28 mouse cellular contexts compared by ENCODE assay signal in the genomic region with DNA sequence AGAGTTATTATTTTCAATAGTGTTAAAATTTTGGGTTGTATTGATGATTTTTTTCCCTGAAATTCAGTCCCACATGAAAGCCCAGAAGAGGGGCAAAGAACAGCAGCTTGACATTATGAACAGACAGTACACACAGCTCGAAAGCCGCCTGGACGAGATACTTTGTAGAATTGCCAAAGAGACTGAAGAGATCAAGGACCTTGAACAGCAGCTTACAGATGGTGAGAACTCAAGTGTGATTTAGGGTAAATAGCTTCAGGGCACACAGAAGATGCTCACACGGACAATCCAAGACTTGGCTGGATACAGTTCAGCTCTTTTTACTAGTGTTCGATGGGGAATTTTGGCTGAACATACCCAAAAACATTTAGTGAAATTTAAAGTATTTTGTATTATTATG. TPM values are rescaled to one million over a fixed set of nuclear protein-coding genes. Genes with fewer than 3 reads are reported as not detected.
A peak's percentile ranks its signal among the peaks of the same experiment; 100 is the strongest.
DNase-seq lines count a peak whose midpoint lies in the region; ATAC-seq and TF ChIP-seq lines count a peak whose summit lies in the region.
"Had no signal": no experiment of that assay in that cellular context is flagged by ENCODE, and none has a peak within 500 bp of the region (broad histone marks: within the 10 kb centered on the region; RNA-seq: fewer than 3 reads in every experiment).

No protein-coding gene starts in this region.

- 0 out of 2 replicates have a peak overlapping the region, but pooled peaks have one; percentile 21 for H3K9ac ChIP-seq in forebrain, embryonic 13.5 days
- H3K9ac ChIP-seq in forebrain, embryonic 12.5 days, result no peak overlapping the region
- no peak overlapping the region for H3K9ac ChIP-seq in lung, embryonic 15.5 days
- H3K9ac ChIP-seq: embryonic facial prominence, embryonic 13.5 days; embryonic facial prominence, embryonic 15.5 days had no signal

- H3K27ac ChIP-seq in forebrain, embryonic 13.5 days, result no peak overlapping the region
- no peak overlapping the region for H3K27ac ChIP-seq in forebrain, embryonic 12.5 days
- H3K27ac ChIP-seq in lung, embryonic 15.5 days, result no peak overlapping the region
- H3K27ac ChIP-seq: embryonic facial prominence, embryonic 13.5 days; embryonic facial prominence, embryonic 15.5 days; forebrain, embryonic 10.5 days had no signal

- 73% methylated on average over 5 of the region's 5 CpGs for WGBS in forebrain, embryonic 13.5 days
- WGBS in forebrain, embryonic 12.5 days, result 73% methylated on average over 5 of the region's 5 CpGs
- 54% methylated on average over 5 of the region's 5 CpGs for WGBS in lung, embryonic 15.5 days

- no peak overlapping the region for H3K4me3 ChIP-seq in forebrain, embryonic 13.5 days
- no peak overlapping the region for H3K4me3 ChIP-seq in forebrain, embryonic 12.5 days (replicated peaks)
- no peak overlapping the region for H3K4me3 ChIP-seq in lung, embryonic 15.5 days
- H3K4me3 ChIP-seq: embryonic facial prominence, embryonic 13.5 days; embryonic facial prominence, embryonic 15.5 days; erythroblast, embryonic 14.5 days had no signal

- H3K4me1 ChIP-seq in forebrain, embryonic 13.5 days, result peaks cover 24% of the 10 kb centered on the region
- H3K4me1 ChIP-seq in forebrain, embryonic 12.5 days, result peaks cover 17% of the 10 kb centered on the region
- H3K4me1 ChIP-seq in lung, embryonic 15.5 days, result peaks cover 18% of the 10 kb centered on the region

- no peak for ATAC-seq in forebrain, embryonic 13.5 days
- ATAC-seq in forebrain, embryonic 12.5 days (ENCODE audit: low FRiP score), result no peak
- no peak for ATAC-seq in lung, embryonic 15.5 days (ENCODE audit: borderline replicate concordance, extremely low read depth, low FRiP score, low TSS enrichment)
- ATAC-seq: activated CD4-positive, CD25-positive, alpha-beta regulatory T cell, adult 4 months; CD4-positive, CD25-positive, alpha-beta regulatory T cell, adult 4 months; forebrain, embryonic 16.5 days; Patski had no signal

- no peak overlapping the region; the same call in 1 of the 2 replicates for H3K4me2 ChIP-seq in forebrain, embryonic 13.5 days
- H3K4me2 ChIP-seq in forebrain, embryonic 12.5 days, result no peak overlapping the region
- H3K4me2 ChIP-seq in lung, embryonic 15.5 days, result peak overlapping the region; percentile 24; the same call in 1 of the 2 replicates

- intact Hi-C loops in heart, postnatal 10 days (cut with DNase I), result no loop called here

- no peaks in the 10 kb centered on the region for H3K27me3 ChIP-seq in forebrain, embryonic 13.5 days
- H3K27me3 ChIP-seq in forebrain, embryonic 12.5 days, result no peaks in the 10 kb centered on the region
- H3K27me3 ChIP-seq in lung, embryonic 15.5 days, result no peaks in the 10 kb centered on the region
- H3K27me3 ChIP-seq: CH12.LX; embryonic facial prominence, embryonic 13.5 days; embryonic facial prominence, embryonic 15.5 days; Patski had no signal

- no peak for TF ChIP-seq CTCF in brain, embryonic 14.5 days (IDR thresholded peaks at IDR 0.05; ENCODE audit: borderline replicate concordance, extremely low read depth, insufficient read depth, insufficient read length)

- peak; percentile 29 for DNase-seq in heart, adult 11 months
- no peak for DNase-seq in heart, postnatal 10 days
- DNase-seq in lung, postnatal 10 days, result no peak
- peak; percentile 7 for DNase-seq in brain, embryonic 14.5 days (ENCODE audit: low read depth)
- DNase-seq: adrenal gland, adult 8-10 months; adrenal gland, postnatal 14 days; adrenal gland, postnatal 36 days; B cell, adult 2 months; cerebellum, adult 11 months; cerebellum, adult 18-20 months; cerebellum, adult 8-10 months; cerebellum, adult 9-11 months; cerebellum, postnatal 14 days; cerebellum, postnatal 36 days; embryo, embryonic 11 days had no signal

- TF ChIP-seq POLR2A in brain, embryonic 14.5 days (IDR thresholded peaks at IDR 0.05; ENCODE audit: borderline replicate concordance, extremely low read depth, insufficient read depth, insufficient read length, poor library complexity, severe bottlenecking), result no peak

- no peaks in the 10 kb centered on the region for H3K9me3 ChIP-seq in forebrain, embryonic 13.5 days (replicated peaks)
- no peaks in the 10 kb centered on the region for H3K9me3 ChIP-seq in forebrain, embryonic 12.5 days
- H3K9me3 ChIP-seq in lung, embryonic 15.5 days, result no peaks in the 10 kb centered on the region
- H3K9me3 ChIP-seq: embryonic facial prominence, embryonic 13.5 days; embryonic facial prominence, embryonic 15.5 days; forebrain, embryonic 10.5 days; G1E had no signal

- peaks cover 37% of the 10 kb centered on the region for H3K36me3 ChIP-seq in forebrain, embryonic 13.5 days (ENCODE audit: poor library complexity, severe bottlenecking)
- peaks cover 38% of the 10 kb centered on the region for H3K36me3 ChIP-seq in forebrain, embryonic 12.5 days (replicated peaks)
- H3K36me3 ChIP-seq in lung, embryonic 15.5 days, result peaks cover 34% of the 10 kb centered on the region

RNA-seq across cellular contexts. Expression of a gene that starts 24.6 kb away (rescaled TPM):
- polyA plus RNA-seq in forebrain, embryonic 13.5 days (2015; fragmentation: Nextera tagmentation; extraction: Ambion mirVana), result 27.8 and 30.2 TPM in 2 replicates
- polyA plus RNA-seq in forebrain, embryonic 12.5 days (2016; fragmentation: Nextera tagmentation; extraction: Ambion mirVana), result 37.1 and 38.2 TPM in 2 replicates
- 10 to 100 TPM; 11.6 to 11.8 TPM for total RNA-seq in heart, postnatal 10 days (2021)
- 25.5 and 26.3 TPM in 2 replicates for polyA plus RNA-seq in lung, embryonic 15.5 days (2015; fragmentation: Nextera tagmentation; extraction: Ambion mirVana)
- polyA plus RNA-seq in brain, embryonic 14.5 days (2012; rRNA removed), result 20.5 and 23.6 TPM in 2 replicates

RNA-seq across cellular contexts. Expression of a gene that starts 32.5 kb away (rescaled TPM):
- 0.18 and 0.34 TPM in 2 replicates for polyA plus RNA-seq in forebrain, embryonic 13.5 days (2015; fragmentation: Nextera tagmentation; extraction: Ambion mirVana)
- polyA plus RNA-seq in forebrain, embryonic 12.5 days (2016; fragmentation: Nextera tagmentation; extraction: Ambion mirVana), result 0.22 and 0.98 TPM in 2 replicates
- under 1 TPM in 1 of 2 experiments, not detected in 1; 0.52 TPM for total RNA-seq in heart, postnatal 10 days (2021)
- polyA plus RNA-seq in lung, embryonic 15.5 days (2015; fragmentation: Nextera tagmentation; extraction: Ambion mirVana), result 0.30 and 0.66 TPM in 2 replicates
- 0.71 TPM in 2 replicates for polyA plus RNA-seq in brain, embryonic 14.5 days (2012; rRNA removed)
- polyA plus RNA-seq: erythroblast, embryonic 14.5 days had no signal

Comparison
In these comparisons a context has a peak if more than half of its experiments do, and no peak if none do; other contexts are left out.
1. DNase-seq: peak in heart, adult 11 months (single experiment) and brain, embryonic 14.5 days (single experiment); none in heart, postnatal 10 days (0 of 2) and lung, postnatal 10 days (single experiment).